Mouse (Mus musculus) MEL (cell line): ENCODE results near the gene LTO1. TPM values are rescaled to one million over a fixed set of nuclear protein-coding genes. Genes with fewer than 3 reads are reported as not detected.

ENCODE experiments used
- DNase-seq: peaks from one replicate; pipeline ENCODE4 v3.0.0; 2011; ENCODE audit warnings: low read depth, low spot score
- H3K27ac ChIP-seq: 2 replicates; pipeline ENCODE4 v1.5.1; 2012; ENCODE audit warnings: low read depth, mild to moderate bottlenecking, control low read depth, low read length, moderate library complexity; ENCODE audit not compliant: control insufficient read depth
- H3K27me3 ChIP-seq, 2 experiments: fragments of 150-350 bp in 1 of 2; sonication (generic) in 1 of 2; 2 replicates each; pipeline ENCODE4 v1.6.1; 2012; ENCODE audit warnings: low read length in 2 of 2, mild to moderate bottlenecking in 2 of 2, improper control_type of control experiment in 1 of 2, moderate library complexity in 1 of 2; ENCODE audit not compliant: insufficient read depth in 2 of 2, control insufficient read depth in 1 of 2
- H3K36me3 ChIP-seq, 2 experiments: 2 replicates each; pipeline ENCODE4 v1.6.1; 2012 to 2014; ENCODE audit warnings: low read length in 2 of 2, improper control_type of control experiment in 1 of 2, inconsistent platforms in 1 of 2, mild to moderate bottlenecking in 1 of 2; ENCODE audit not compliant: insufficient read depth in 2 of 2, control insufficient read depth in 1 of 2
- H3K4me1 ChIP-seq, 2 experiments: fragments of 150-350 bp in 1 of 2; sonication (generic) in 1 of 2; 2 replicates each; pipeline ENCODE4 v1.6.1; 2012; ENCODE audit warnings: low read length in 2 of 2, improper control_type of control experiment in 1 of 2, mild to moderate bottlenecking in 1 of 2; ENCODE audit not compliant: insufficient read depth in 2 of 2, control insufficient read depth in 1 of 2
- H3K4me3 ChIP-seq, 2 experiments: fragments of 150-350 bp in 1 of 2; sonication (generic) in 1 of 2; 2 replicates each; pipeline ENCODE4 v1.5.1; 2012; ENCODE audit warnings: low read depth in 2 of 2, low read length in 2 of 2, mild to moderate bottlenecking in 2 of 2, moderate library complexity in 2 of 2, control low read depth in 1 of 2, improper control_type of control experiment in 1 of 2; ENCODE audit not compliant: control insufficient read depth in 1 of 2, insufficient read depth in 1 of 2
- H3K79me2 ChIP-seq: 2 replicates; pipeline ENCODE4 v1.6.1; 2012; ENCODE audit warnings: mild to moderate bottlenecking, low read length, moderate library complexity; ENCODE audit not compliant: control insufficient read depth, poor library complexity, insufficient read depth
- H3K9ac ChIP-seq: 2 replicates; pipeline ENCODE4 v1.6.1; 2012; ENCODE audit warnings: low read depth, mild to moderate bottlenecking, control low read depth, low read length, moderate library complexity; ENCODE audit not compliant: control insufficient read depth, poor library complexity, severe bottlenecking
- H3K9me3 ChIP-seq: fragments of 150-350 bp; sonication (generic); replicated peaks from 2 replicates; pipeline ENCODE4 v1.6.1; 2012; ENCODE audit warnings: mild to moderate bottlenecking, low read length, improper control_type of control experiment, moderate library complexity; ENCODE audit not compliant: insufficient read depth
- BHLHE40 ChIP-seq: IDR thresholded peaks from 2 replicates; pipeline ENCODE4 v1.6.1; 2012; ENCODE audit warnings: low read depth, mild to moderate bottlenecking, inconsistent platforms, low read length, improper control_type of control experiment, borderline replicate concordance
- CTCF ChIP-seq, 3 experiments: IDR thresholded peaks in 2 of 3; conservative IDR thresholded peaks in 1 of 3; 2 replicates each; pipeline ENCODE4 v1.5.1; 2011 to 2012; ENCODE audit warnings: low read length in 3 of 3, low read depth in 2 of 3, mild to moderate bottlenecking in 2 of 3, improper control_type of control experiment in 1 of 3, inconsistent platforms in 1 of 3, mixed read lengths in 1 of 3, moderate library complexity in 1 of 3; ENCODE audit not compliant: control insufficient read depth in 1 of 3, insufficient read depth in 1 of 3, poor library complexity in 1 of 3, severe bottlenecking in 1 of 3
- E2F4 ChIP-seq: IDR thresholded peaks from 2 replicates; pipeline ENCODE4 v1.6.1; 2011; ENCODE audit warnings: low read depth, low read length, improper control_type of control experiment, borderline replicate concordance
- ELF1 ChIP-seq: IDR thresholded peaks from 2 replicates; pipeline ENCODE4 v1.6.1; 2014; ENCODE audit warnings: low read depth, mild to moderate bottlenecking, inconsistent platforms, low read length, improper control_type of control experiment, moderate library complexity
- EP300 ChIP-seq, 2 experiments: IDR thresholded peaks; 2 replicates each; pipeline ENCODE4 v1.6.1; 2011; ENCODE audit warnings: improper control_type of control experiment in 2 of 2, low read length in 2 of 2, low read depth in 1 of 2, mild to moderate bottlenecking in 1 of 2
- ETS1 ChIP-seq: IDR thresholded peaks from 2 replicates; pipeline ENCODE4 v1.6.1; 2012; ENCODE audit warnings: low read depth, mild to moderate bottlenecking, inconsistent platforms, low read length, improper control_type of control experiment, moderate library complexity
- GABPA ChIP-seq: IDR thresholded peaks from 2 replicates; pipeline ENCODE4 v1.6.1; 2012; ENCODE audit warnings: low read depth, mild to moderate bottlenecking, inconsistent platforms, low read length, improper control_type of control experiment, moderate library complexity
- GATA1 ChIP-seq: IDR thresholded peaks from 2 replicates; pipeline ENCODE4 v1.6.1; 2011; ENCODE audit warnings: low read depth, low read length, improper control_type of control experiment
- HCFC1 ChIP-seq: IDR thresholded peaks from 2 replicates; pipeline ENCODE4 v1.6.1; 2012; ENCODE audit warnings: low read depth, mild to moderate bottlenecking, inconsistent platforms, low read length, improper control_type of control experiment, moderate library complexity
- JUND ChIP-seq: IDR thresholded peaks from 2 replicates; pipeline ENCODE4 v1.6.1; 2011; ENCODE audit warnings: low read depth, mild to moderate bottlenecking, improper control_type of control experiment, low read length
- MAFK ChIP-seq: IDR thresholded peaks from 2 replicates; pipeline ENCODE4 v1.6.1; 2011; ENCODE audit warnings: low read depth, mild to moderate bottlenecking, low read length, improper control_type of control experiment, borderline replicate concordance
- MEF2A ChIP-seq: IDR thresholded peaks from 2 replicates; pipeline ENCODE4 v1.6.1; 2014; ENCODE audit warnings: low read depth, mild to moderate bottlenecking, inconsistent platforms, low read length, improper control_type of control experiment; ENCODE audit not compliant: poor library complexity, insufficient replicate concordance, severe bottlenecking; ENCODE audit errors: extremely low read depth
- MXI1 ChIP-seq: IDR thresholded peaks from 2 replicates; pipeline ENCODE4 v1.6.1; 2011; ENCODE audit warnings: mild to moderate bottlenecking, low read depth, low read length, improper control_type of control experiment
- MYB ChIP-seq: IDR thresholded peaks from 2 replicates; pipeline ENCODE4 v1.6.1; 2011; ENCODE audit warnings: mild to moderate bottlenecking, low read depth, low read length, improper control_type of control experiment
- MYC ChIP-seq: IDR thresholded peaks from 2 replicates; pipeline ENCODE4 v1.6.1; 2011; ENCODE audit warnings: low read depth, mild to moderate bottlenecking, low read length, improper control_type of control experiment, moderate library complexity
- NELFE ChIP-seq: IDR thresholded peaks from 2 replicates; pipeline ENCODE4 v1.6.1; 2011; ENCODE audit warnings: low read depth, low read length, improper control_type of control experiment
- NRF1 ChIP-seq: IDR thresholded peaks from 2 replicates; pipeline ENCODE4 v1.6.1; 2014; ENCODE audit warnings: low read depth, mild to moderate bottlenecking, inconsistent platforms, low read length, improper control_type of control experiment, moderate library complexity; ENCODE audit not compliant: poor library complexity, insufficient read depth, severe bottlenecking
- POLR2AphosphoS5 ChIP-seq: IDR thresholded peaks from 2 replicates; pipeline ENCODE4 v1.6.1; 2012; ENCODE audit warnings: low read depth, borderline replicate concordance, mild to moderate bottlenecking, inconsistent platforms, low read length, moderate library complexity, mixed read lengths
- SIN3A ChIP-seq: IDR thresholded peaks from 2 replicates; pipeline ENCODE4 v1.6.1; 2012; ENCODE audit warnings: low read length, improper control_type of control experiment, inconsistent platforms
- SMC3 ChIP-seq: IDR thresholded peaks from 2 replicates; pipeline ENCODE4 v1.6.1; 2011; ENCODE audit warnings: low read depth, low read length, improper control_type of control experiment
- TBP ChIP-seq: IDR thresholded peaks from 2 replicates; pipeline ENCODE4 v1.8.0; 2011; ENCODE audit warnings: low read depth, low read length, improper control_type of control experiment
- ZMIZ1 ChIP-seq: IDR thresholded peaks from 2 replicates; pipeline ENCODE4 v1.6.1; 2012; ENCODE audit warnings: low read depth, mild to moderate bottlenecking, inconsistent platforms, low read length, improper control_type of control experiment, moderate library complexity
- polyA plus RNA-seq, 2 experiments: library from polyadenylated mRNA; stranded (reverse) in 1 of 2; unstranded in 1 of 2; fragments of >175 nt in 1 of 2; fragments of >200 nt in 1 of 2; gene quantifications; 2 replicates each; pipeline versions ENCODE4 v1.2.1 to v1.2.4; 2012; ENCODE audit warnings: low replicate concordance in 2 of 2, low read depth in 1 of 2; ENCODE audit not compliant: insufficient read length in 2 of 2, insufficient read depth in 1 of 2, missing spikeins in 1 of 2
- total RNA-seq: library from RNA; depleted of rRNA; stranded (reverse); fragments of 300-350 nt; gene quantifications from 2 replicates; pipeline ENCODE4 v1.2.3, GENCODE M21; 2012

The LTO1 gene
- total and polyA plus RNA-seq, 3 experiments, result 18.1 to 18.4 TPM; not detected in 1

DNA sequence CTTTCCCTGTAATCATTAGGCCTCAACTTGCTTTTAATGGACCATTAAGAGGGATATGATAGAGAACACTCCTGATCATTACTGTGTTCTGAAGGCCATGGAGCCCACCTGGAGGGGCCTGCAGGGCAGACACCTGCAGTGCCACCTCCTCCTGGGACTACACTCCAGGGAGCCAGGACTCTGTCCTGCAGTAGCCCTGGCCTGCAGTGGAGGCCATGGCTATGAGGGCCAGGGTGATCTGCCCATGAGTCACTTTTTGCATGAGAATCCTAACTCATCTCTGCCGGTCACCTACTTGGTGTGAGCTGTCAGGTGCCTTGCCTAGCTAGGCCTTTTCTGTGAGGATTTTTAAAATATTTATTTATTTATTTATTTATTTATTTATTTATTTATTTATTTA lies 36.5 kb upstream of the LTO1 start:
- DNase-seq, result no peak
- H3K9ac ChIP-seq, result no peak overlapping the region
- no peaks in the 10 kb centered on the region for H3K4me1 ChIP-seq
- H3K79me2 ChIP-seq, result no peaks in the 10 kb centered on the region
- H3K36me3 ChIP-seq, result no peaks in the 10 kb centered on the region
- H3K9me3 ChIP-seq, result no peaks in the 10 kb centered on the region
- no peaks in the 10 kb centered on the region for H3K27me3 ChIP-seq
- TF ChIP-seq MXI1 (no peak), GATA1 (no peak), GABPA (no peak), E2F4 (no peak), MAFK (no peak), NRF1 (no peak), EP300 (IDR thresholded peaks at IDR 0.05; ENCODE audit: low read depth in 1 of 2, low read length in 2 of 2) (no peak), BHLHE40 (no peak), MYB (no peak), TBP (no peak), ELF1 (no peak), HCFC1 (no peak)
- TF ChIP-seq, all 39 proteins: peak for 0
- Histone ChIP-seq H3K4me3 (no peak overlapping the region), H3K27ac (no peak overlapping the region)

DNA sequence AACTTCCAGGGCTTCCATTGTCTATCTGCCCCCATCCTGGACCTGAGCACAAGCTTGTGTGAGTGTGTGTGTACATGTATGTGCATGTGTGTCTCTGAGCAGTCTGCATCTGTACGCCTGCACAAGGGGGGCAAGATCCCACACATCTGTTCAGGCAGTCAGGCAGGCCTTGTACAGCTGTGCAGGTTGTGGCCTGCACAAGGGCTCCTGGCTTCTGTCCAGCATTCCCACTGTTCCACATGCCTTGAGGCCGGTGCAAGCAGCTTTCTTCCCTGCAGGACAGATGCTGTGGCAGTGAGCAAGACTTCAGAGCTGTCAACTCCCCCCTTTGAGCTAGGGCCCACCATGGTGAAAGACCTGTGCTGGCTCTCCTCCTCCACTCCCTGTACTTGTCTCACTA lies 31.8 kb upstream of the LTO1 start:
- Histone ChIP-seq H3K4me1 (no peaks in the 10 kb centered on the region), H3K36me3 (no peaks in the 10 kb centered on the region), H3K9me3 (no peaks in the 10 kb centered on the region), H3K27me3 (no peaks in the 10 kb centered on the region), H3K4me3 (no peak overlapping the region), H3K9ac (no peak overlapping the region), H3K79me2 (no peaks in the 10 kb centered on the region), H3K27ac (no peak overlapping the region)
- TF ChIP-seq MYB (no peak), ELF1 (no peak), CTCF (IDR thresholded peaks at IDR 0.05 in 2 of 3, conservative IDR thresholded peaks at IDR 0.05 in 1 of 3; ENCODE audit: control insufficient read depth in 1 of 3, insufficient read depth in 1 of 3, low read depth in 2 of 3, low read length in 3 of 3, poor library complexity in 1 of 3, severe bottlenecking in 1 of 3) (no peak), MEF2A (no peak), ZMIZ1 (no peak), SIN3A (no peak), JUND (no peak), SMC3 (no peak), NRF1 (no peak), POLR2AphosphoS5 (no peak), GABPA (no peak), ETS1 (no peak), NELFE (no peak), MYC (no peak)
- no peak for DNase-seq
